Mouse (Mus musculus) liver, adult (tissue): ENCODE results near the gene Prkcq.

Experiments
- GATA4 ChIP-seq: IDR thresholded peaks from 2 replicates; pipeline ENCODE4 v1.6.1; 2014; ENCODE audit warnings: mild to moderate bottlenecking, low read length; ENCODE audit not compliant: insufficient replicate concordance

Gene Prkcq

DNA sequence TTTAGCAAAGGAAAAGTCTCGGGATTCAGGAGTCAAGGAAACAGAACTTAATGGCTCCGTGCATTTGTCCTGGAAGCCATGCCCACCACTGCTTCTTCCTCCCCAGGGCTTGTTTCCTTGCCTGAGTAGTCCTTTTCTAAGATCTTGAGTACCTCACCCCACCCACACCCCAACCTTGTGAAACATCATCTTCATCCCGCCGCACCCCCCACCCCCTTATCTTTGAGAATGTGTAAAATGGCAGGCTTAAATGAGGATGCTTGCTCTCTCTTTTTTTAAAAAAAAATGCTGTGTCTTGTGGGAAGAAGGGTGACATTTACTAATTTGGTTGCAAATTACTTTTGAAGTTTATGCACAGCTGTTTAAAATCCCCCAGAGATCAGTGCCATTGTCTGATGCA, 1.6 kb downstream of the Prkcq start:
- no peak for TF ChIP-seq GATA4

DNA sequence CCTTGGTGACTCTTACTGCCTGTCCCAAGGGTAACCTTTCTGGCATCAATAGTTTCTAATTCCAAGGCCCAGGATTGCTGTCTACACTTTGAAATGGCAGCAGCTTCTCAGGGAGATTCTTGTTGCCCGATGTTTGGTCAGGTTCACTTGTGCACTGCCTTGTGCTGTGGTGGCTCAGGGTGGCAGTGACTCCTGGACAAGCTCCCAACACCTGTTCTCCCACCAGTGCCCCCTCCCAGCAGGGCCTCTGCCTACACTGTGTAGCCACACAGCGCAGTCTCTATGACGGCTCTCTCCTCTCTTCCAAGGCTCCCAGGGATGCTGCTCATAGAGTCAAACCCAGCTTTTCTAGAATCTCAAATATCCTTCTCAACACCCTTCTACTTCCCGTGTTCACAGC, 2.2 kb downstream of the Prkcq start:
- TF ChIP-seq GATA4, result no peak

DNA sequence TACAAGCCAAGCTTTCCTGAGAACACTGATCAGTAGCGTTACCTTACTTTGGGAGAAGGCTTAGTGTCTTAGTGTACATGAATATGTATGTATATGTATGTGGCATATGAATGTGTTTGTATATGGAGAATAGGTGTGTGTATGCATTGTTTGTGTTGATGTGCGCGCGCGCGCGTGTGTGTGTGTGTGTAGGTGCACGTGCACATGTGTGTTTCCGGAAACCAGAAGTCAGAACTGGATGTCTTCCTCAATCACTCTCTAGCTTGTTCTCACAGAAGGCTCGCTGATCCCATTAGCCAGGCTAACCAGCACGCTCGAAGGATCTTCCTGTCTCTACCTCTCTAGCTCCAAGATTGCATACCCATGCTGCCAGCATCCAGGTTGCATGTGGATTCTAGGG, 6.0 kb downstream of the Prkcq start:
- TF ChIP-seq GATA4, result no peak

DNA sequence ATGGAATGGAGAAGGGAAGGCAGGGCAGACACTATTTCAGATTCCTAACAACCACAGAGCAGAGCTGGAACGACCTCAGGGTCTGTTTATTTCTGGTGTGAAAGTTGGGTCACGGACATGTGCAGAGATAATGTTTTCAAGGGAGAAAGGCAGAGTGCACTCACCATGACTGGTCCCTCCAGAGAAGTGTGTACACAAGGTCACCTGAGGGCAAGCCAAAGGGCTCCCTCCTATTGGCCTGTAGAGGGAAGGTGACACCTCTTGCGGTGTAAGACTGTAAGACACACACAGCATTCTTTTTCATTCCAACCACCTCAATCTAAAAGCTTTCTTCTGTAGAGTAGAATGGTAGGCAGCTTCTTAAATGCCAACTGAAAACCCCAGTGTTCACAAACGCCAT, 9.6 kb downstream of the Prkcq start:
- TF ChIP-seq GATA4, result no peak

DNA sequence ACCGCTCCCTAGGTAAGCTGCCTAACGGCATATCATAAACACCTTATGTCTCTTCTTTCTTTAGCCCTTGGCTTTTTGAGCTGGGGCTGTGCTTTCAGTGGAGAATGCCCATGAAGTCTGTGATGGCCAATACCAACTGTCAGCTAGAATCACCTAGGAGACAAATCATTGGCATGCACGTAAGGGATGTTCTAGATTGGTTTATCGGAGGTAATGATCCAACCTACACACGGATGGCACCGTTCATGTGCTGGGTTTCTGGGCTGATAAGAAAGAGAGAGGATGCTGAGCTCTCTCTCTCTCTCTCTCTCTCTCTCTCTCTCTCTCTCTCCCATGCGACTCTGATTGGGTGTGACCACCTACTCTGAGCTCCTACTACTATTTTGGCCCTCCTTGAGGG, 10.2 kb downstream of the Prkcq start:
- no peak for TF ChIP-seq GATA4

DNA sequence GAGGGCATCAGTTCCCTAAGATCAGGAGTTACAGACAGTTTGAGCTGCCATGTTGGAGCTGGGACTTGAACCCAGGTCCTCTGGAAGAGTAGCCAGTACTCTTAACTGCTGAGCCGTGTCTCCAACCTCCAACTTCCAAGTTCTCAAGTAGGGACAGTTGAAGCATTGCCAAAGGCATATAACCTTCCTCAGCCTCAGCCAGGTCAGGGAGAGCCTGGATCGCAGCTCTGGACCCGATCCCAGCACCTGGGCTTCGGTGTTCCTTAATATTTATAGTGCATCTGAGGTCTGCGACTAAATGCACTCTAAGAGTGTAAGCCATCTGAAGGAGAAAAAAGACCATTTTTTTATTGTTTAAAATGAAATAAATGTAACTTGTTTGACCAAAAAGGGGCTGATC, 12.1 kb downstream of the Prkcq start:
- no peak for TF ChIP-seq GATA4

DNA sequence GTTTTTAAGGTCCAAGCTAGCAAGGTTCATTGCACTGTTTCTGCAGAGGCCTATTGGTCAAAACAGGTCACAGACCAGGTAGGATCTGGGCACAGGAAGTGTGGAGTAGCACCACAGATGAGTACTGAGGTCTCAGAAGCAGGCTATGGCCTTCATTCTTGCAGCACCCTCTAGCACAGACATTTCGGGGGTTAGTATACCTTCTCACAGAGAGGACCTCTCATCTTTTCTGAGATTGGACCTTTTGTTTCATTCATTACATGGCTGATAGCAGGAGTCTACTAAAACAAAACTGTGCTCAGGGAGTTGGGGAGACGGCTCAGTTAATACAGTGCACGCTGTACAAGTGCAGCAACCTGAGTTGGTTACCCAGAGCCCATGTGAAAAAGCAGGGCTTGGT, 14.7 kb downstream of the Prkcq start:
- no peak for TF ChIP-seq GATA4

DNA sequence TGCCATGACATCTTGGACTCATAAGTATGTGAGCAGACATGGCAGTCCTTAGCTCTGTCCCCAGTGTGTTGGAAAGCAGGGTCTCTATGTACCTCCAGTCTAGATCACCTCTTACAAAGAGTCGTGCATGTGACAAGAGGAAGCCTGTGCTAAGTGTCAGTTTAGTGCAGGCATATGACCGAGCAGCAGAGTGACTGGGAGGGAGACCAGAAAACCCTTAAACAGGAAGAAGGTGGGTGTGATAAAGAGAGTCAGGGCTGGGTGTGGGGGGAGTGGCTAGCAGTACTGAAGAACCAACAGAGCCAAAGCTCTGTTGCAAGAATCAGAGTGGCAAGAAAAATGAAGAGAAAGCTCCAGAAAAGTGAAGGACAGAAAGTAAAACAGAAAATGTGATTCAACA, 15.3 kb downstream of the Prkcq start:
- TF ChIP-seq GATA4, result no peak

DNA sequence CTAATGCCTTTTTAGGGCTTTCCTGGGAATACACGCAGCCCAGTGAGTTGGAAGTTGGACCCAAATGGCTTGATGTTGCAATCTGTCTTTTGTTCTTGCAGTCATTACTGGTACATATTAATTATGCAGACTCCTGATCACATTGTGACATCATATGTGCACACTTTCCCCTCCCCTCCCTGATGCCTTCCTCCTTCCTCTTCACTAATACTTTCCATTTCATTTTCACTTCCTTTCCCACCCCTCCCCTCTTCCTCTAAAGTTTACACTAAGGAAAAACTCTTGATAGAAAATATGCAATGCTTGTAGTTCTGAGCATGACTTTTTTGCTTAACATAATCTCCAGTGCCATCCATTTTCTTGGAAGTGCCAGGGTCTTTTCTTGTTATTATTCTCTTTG, 16.4 kb downstream of the Prkcq start:
- no peak for TF ChIP-seq GATA4

DNA sequence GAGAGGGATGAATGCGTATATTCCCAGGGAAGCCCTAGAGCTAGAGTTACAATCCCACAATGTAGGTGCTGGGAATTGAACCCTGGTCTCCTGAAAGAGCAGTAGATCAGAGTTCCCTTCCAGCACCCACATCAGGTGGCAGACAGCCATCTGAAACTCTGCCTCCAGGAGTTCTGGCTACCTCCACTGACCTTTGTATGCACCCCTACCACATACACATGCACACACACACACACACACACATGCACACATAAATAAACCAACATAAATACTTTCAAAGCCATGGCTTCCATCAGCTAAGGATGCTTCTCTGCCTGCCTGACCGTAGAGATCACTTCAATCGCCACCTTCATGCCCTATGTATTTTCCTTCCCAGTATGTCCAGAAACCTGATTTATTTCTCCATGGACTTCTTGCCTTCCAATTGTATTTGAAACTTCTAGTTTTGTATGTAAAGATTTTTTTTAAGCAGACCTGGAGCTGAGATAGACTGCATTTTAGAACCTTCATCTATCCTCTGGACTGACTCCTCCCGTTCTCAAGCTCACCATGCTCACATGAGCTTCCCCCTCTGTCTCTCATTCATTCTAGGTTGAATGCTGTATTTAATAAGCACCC, 17.4 kb downstream of the Prkcq start:
- TF ChIP-seq GATA4, result no peak

DNA sequence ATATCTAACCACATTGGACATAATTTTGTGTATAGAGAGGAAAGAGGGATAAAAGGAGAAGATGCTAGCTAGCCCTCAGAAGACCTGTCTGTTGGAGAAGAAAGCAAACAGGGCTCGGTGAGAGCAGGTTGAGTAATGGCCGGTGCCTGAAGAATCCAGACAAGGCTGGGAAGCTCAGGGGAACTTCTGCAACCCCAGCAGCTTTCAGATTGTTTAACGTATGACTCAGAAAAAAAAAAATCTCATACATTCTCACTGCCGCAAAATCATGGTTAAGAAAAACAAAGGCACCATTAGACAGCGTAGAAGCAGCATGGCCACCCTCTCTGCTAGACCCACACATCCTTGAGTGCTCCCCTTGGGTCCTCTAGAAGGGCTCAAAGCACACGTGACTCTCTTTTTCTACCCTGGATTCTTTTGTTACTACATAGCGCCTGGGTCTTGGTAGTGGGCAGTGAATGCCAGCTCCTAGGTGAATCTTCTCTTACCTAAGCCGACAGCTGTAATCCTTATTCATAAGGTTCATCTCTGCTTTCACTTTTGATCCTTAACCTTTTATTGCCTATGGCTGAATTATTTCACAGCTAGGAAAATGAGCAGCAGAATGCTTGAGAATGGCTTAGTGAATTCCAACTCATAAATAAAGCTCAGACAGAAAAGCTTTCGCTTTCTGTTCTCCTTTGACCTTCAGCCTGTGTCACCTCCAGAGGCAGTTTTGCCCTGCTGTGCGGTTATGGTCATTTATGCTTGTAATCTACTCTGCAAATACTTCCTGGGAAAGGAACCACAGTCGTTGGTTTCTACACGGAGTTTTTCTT, 20.6 kb downstream of the Prkcq start:
- 0 out of 2 replicates have a peak, but pooled peaks have one; percentile 12 for TF ChIP-seq GATA4

DNA sequence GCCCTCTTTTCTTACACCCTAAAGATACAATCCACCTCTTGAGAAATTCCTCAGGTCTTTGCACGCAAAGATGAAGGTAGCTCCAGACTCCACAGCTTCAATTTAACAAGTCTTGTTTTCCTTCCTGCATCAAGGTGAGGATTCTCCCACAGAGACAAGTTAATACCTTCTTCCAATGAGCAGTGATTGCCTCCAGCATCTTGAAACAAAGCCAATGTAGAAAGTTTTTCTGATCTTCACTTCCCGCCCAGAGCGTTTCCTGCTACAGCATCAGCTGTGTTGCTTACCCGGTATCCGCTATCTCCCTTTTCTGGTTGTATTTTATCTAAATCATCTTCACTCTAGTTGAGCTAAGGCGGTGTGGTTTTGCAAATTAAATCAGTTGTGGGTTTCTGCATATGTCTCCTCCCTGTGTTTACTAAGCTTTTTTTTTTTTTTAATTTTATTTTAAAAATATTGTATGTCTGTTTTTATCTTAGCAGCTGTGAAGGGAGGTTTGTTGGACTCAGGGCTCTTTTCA, 21.3 kb downstream of the Prkcq start:
- TF ChIP-seq GATA4, result no peak

DNA sequence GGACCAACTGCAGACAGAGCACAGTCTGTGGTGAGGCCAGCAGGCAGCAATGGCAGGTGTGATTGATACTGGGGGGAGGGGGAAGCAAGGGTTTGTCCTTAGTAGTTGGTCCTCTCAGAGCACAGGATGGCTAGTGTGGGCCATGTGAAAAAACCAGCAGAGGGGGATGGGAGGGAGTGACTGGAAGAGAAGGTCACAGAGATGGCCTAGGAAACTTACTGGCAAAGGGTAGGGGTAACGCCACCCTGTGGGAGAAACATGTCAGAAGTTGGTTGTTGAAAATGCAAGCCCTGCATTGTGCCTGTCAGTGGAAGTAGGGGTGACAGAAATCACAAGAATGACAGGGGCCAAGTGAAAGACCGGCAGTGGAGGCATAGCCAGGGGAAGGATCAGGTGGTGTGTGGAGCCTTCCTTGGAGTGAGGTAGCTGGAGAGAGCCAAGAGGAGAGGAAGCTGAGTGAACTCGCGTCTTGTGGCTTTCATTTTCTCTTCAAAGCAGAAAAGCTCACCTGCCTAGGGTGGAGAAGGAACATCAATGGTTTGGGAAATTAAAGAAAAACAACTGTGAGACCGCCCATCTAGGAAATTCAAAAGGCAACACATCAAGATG, 22.9 kb downstream of the Prkcq start:
- TF ChIP-seq GATA4, result no peak

DNA sequence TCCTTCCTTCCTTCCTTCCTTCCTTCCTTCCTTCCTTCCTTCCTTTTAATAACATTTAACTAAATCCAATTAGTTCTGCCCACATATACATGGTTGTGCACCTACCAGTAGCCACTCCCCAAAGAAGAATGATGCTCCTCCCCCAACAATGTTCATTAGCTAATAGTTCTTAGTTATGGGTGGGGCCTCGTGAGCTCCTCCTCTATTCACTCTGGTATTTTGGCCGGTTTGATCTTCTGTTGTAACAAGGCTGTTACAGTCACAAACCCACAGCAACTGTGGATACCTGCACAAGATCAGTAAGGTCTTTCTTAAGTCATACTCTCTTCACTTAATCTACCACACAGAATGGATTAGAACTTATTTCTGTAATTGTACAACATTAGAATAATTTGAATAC, 24.2 kb downstream of the Prkcq start:
- no peak for TF ChIP-seq GATA4

DNA sequence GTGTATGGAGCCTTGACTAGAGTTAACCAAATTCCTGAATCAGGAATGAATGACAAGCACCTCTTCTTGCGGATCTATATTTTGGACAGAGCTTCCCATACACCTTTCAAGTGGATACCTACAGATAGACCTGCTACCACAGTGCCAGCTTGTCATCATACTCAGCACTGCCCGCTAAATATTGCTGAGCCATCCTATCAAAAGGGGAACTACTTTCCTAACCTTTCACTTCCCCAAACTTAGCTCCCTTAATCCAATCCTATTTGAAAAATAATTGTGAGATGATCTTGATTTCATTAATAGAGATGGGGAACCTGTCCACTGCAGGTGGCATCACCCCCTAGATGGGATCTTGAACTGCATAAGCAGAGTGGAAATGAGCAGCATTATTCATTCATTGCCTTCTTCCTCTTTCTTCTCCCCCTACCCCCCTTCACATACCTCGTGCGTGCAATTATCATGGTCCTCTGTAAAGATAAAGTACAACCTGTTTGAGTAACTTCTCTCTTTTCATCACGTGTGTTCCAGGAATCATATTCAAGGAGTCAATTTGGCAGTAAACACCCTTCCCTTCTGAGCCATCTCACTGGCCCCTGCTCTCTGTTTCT, 25.1 kb downstream of the Prkcq start:
- no peak for TF ChIP-seq GATA4

DNA sequence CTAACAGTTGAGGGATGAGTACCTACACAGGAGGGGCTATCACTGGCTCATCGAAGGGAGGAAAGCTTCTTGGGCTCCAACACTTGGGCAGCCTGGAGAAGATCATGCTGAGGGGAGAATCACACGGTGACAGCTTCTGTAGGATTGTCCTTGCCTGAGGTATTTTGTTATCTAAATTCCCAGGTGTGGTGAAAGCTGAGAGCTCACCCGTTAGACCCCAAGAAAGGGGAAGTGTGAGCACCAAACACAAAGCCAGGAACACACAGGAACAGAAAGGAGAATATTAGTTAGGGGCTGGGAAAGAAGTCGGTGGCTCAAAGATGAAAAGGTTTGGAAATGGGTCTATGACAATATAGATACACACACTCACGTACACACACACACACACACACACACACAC, 27.7 kb downstream of the Prkcq start:
- TF ChIP-seq GATA4, result no peak
